Mouse (Mus musculus) erythroblast, embryonic 14.5 days (primary cell): ENCODE results near the gene Tnrc6c.

Source experiments
- GATA1 ChIP-seq: IDR thresholded peaks from 2 replicates; pipeline ENCODE4 v1.6.1; 2012; ENCODE audit warnings: low read length, inconsistent platforms, mixed read lengths
- TAL1 ChIP-seq: IDR thresholded peaks from 3 replicates; pipeline ENCODE4 v1.6.1; 2012; ENCODE audit warnings: low read length, inconsistent platforms, mixed read lengths

- TF ChIP-seq GATA1: no peak
- TF ChIP-seq TAL1: no peak
These were observed 35.9 kb upstream of the Tnrc6c start for GRCm38 (mm10) chr11:117618214-117618613.
